Mouse (Mus musculus) macrophage (primary cell): ENCODE measurements around the gene Lysmd1. TPM values are rescaled to one million over a fixed set of nuclear protein-coding genes. Genes with fewer than 3 reads are reported as not detected.

ENCODE experiments used
- H3K27ac ChIP-seq: fragments of 350-480 bp; formaldehyde crosslinking; 2 replicates; pipeline ENCODE4 v1.9.0; 2021
- H3K36me3 ChIP-seq: fragments of 350-480 bp; formaldehyde crosslinking; 2 replicates; pipeline ENCODE4 v1.9.0; 2021; ENCODE audit errors: inconsistent target
- H3K4me3 ChIP-seq: fragments of 350-480 bp; formaldehyde crosslinking; 2 replicates; pipeline ENCODE4 v1.9.0; 2021; ENCODE audit errors: inconsistent target
- H3K79me2 ChIP-seq: fragments of 350-480 bp; formaldehyde crosslinking; 2 replicates; pipeline ENCODE4 v1.9.0; 2021; ENCODE audit errors: inconsistent target
- WGBS: methylation state at CpG from one replicate; pipeline ENCODE4 v1.1.7; 2026; ENCODE audit warnings: inconsistent platforms; ENCODE audit not compliant: missing documents; 5-methylcytosine and 5-hydroxymethylcytosine counted together
- polyA plus RNA-seq: library from polyadenylated mRNA; stranded (reverse); fragments of 250-400 nt; gene quantifications from 3 replicates; pipeline ENCODE4 v1.2.4, GENCODE M21; 2018; ENCODE audit warnings: inconsistent platforms

Lysmd1 gene
- polyA plus RNA-seq, 1 experiment from 2014 or later: 5.0 TPM

GRCm38 (mm10) chr3:95173256-95173949, 39.5 kb downstream of the Lysmd1 start:
- Histone ChIP-seq H3K79me2 (no peaks in the 10 kb centered on the region), H3K36me3 (no peaks in the 10 kb centered on the region), H3K27ac (no peak overlapping the region), H3K4me3 (no peak overlapping the region)
- 11% methylated on average over 57 of the region's 58 CpGs for WGBS

DNA sequence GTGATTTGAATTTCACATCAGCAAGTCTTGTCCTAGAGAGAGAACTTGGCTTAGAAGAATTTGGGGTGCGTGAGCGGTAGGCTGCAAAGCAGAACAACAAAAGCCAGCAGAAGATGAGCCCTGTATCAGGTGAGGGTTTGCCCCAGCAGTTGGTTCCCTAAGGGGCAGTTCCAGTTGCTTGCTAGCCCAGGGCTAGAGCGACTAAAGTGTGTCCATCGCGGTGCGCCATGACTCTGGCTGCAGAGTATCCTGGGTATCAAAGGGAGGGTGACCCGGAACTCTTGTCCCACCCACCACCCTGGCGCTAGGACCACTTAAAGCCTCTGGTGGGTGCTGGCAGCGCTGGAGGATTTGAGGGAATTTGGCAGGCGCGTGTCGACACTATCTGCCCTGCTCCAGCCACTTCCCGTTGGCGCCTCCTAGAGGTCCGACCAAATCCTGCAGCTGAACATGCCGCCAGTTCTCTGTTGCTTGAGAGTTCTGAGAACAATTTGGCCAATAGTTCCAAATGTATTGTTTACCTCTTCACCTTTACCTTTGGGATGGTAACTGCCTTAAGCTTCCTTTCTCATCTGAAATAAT, 40.2 kb downstream of the Lysmd1 start:
- Histone ChIP-seq H3K79me2 (no peaks in the 10 kb centered on the region), H3K27ac (no peak overlapping the region), H3K36me3 (no peaks in the 10 kb centered on the region), H3K4me3 (no peak overlapping the region)
- WGBS: 1% methylated on average over 16 of the region's 16 CpGs

DNA sequence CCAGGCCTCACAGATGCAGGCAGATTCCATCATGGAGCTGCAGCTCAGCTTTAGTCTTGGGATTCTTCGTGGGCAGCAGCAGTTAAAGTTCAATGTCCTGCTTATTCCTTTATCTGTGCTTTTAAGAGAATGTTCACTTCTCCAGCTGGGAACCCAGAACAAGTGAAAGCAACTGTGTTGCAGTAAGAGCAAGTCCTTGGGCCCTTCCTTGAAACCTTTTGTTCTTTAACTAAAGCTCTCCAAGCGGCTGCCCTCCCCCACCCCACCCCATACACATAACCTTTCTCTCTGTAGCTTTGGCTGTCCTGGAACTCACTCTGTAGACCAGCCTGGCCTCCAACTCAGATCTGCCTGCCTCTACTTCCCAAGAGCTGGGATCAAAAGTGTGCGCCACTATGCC, 42.6 kb downstream of the Lysmd1 start:
- Histone ChIP-seq H3K4me3 (no peak overlapping the region), H3K27ac (no peak overlapping the region), H3K79me2 (no peaks in the 10 kb centered on the region), H3K36me3 (no peaks in the 10 kb centered on the region)
- 90% methylated on average over 3 of the region's 3 CpGs for WGBS

- no peak overlapping the region for H3K27ac ChIP-seq
- H3K79me2 ChIP-seq: no peaks in the 10 kb centered on the region
- H3K36me3 ChIP-seq: no peaks in the 10 kb centered on the region
- WGBS: 84% methylated on average over 6 of the region's 6 CpGs
- no peak overlapping the region for H3K4me3 ChIP-seq
These were observed 43.7 kb downstream of the Lysmd1 start for GRCm38 (mm10) chr3:95177583-95177982.

DNA sequence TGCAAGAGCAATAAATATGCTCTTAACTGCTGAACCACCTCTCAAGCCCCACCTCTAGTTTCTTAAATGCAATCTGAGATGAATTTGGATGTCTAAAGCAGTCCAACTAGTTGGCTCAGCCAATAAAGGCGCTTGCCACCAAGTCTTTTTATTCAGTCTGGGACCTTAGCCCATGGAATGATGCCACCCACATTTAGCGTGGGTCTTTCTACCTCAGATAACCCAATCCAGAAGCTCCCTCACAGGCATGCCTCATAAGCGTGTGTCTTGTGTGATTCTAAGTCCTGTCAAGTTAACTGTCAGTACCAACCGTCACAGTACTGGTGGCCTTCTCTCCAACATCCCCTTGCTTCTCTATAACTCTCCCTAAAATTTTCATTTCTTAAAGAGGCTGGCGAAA, 45.1 kb downstream of the Lysmd1 start:
- peaks cover 1% of the 10 kb centered on the region; the same call in 1 of the 2 replicates for H3K36me3 ChIP-seq
- WGBS: 94% methylated on average over 5 of the region's 5 CpGs
- H3K79me2 ChIP-seq: no peaks in the 10 kb centered on the region
- H3K4me3 ChIP-seq: no peak overlapping the region
- no peak overlapping the region for H3K27ac ChIP-seq

DNA sequence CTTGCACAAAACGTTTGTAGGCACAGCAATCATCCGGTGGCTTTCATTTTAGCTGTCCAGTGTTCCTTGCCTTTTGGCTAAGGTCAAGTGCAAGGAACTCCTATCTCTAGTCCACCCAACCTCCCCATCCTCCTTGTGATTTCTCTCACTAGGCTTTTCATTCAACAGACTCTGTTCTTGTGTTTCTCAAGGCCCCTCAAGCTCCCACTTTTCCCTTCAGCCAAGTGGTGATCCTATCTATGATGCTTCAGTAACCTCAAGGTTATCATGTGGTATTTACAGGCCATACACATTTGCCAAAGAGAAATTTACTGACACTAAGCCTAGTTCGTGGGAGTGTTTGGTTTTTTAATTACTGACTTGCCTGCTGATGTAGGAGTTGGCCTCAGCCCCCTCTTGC, 46.0 kb downstream of the Lysmd1 start:
- no peak overlapping the region for H3K4me3 ChIP-seq
- no peaks in the 10 kb centered on the region for H3K79me2 ChIP-seq
- 78% methylated on average over 3 of the region's 3 CpGs for whole genome bisulfite sequencing
- H3K36me3 ChIP-seq: peaks cover 9% of the 10 kb centered on the region
- no peak overlapping the region for H3K27ac ChIP-seq

DNA sequence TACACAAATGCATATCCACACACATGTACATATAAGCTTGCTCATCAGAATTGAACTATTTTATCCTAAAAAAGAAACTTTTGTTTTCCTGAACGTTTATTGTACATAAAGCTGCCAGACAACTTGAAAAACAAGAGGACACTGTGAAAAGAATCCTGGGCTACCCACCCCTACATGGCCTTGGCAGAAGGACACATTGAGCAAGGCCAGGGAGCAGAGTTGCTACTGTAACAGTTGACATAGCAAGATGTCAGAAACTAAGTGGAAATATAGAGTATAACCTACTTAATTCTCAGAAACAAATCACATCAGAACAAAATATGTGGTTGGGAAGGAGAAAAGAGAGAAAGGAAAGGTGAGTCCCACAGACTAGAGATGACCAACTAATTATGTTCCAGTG, 48.0 kb downstream of the Lysmd1 start:
- peaks cover 26% of the 10 kb centered on the region for H3K36me3 ChIP-seq
- 100% methylated on average over 1 of the region's 1 CpGs for WGBS

DNA sequence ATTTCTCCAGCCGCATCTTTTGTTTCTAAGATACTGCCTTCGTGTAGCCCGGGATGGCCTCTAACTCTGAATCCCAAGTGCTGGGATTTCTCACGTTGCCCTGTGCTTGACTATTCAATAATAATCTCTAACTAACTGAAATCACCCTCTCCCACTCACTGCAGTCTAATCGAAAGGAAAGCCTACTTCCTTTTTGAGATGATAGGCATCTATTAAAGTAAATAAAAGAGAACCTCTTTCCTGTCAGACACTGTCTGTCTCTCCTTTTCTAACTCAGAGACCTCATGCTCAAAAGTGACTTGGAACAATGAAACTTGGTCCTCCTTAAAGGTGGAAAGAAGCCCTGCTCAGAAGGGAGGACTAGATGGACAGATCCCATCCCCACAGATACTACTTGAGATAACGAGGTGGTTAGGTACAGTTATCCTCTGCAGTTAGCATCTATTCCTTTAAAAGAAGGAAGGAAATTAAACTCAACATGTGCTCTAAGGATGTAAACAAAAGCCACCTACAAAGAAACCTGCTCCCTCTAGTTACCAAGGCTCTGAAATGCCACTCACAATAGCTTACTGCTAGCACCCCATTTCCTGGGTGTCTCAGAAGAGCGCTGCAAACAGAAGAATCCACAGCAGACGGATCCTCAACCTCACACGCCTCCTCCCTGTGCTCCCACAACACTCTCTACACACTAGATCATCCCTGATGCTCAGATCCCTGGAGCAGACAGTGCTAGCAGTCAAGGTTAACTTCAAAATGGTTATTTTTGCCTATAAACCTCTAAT, 51.1 kb downstream of the Lysmd1 start:
- no peak overlapping the region for H3K4me3 ChIP-seq
- H3K27ac ChIP-seq: no peak overlapping the region
- H3K79me2 ChIP-seq: no peaks in the 10 kb centered on the region
- H3K36me3 ChIP-seq: peaks cover 57% of the 10 kb centered on the region
- WGBS: 67% methylated on average over 9 of the region's 9 CpGs

More for the DNA sequence above, 48.0 kb downstream of the Lysmd1 start:
- H3K79me2 ChIP-seq: no peaks in the 10 kb centered on the region
- H3K4me3 ChIP-seq: no peak overlapping the region
- H3K27ac ChIP-seq: no peak overlapping the region

- Histone ChIP-seq H3K4me3 (no peak overlapping the region), H3K36me3 (peaks cover 62% of the 10 kb centered on the region), H3K27ac (no peak overlapping the region), H3K79me2 (no peaks in the 10 kb centered on the region)
- WGBS: 92% methylated on average over 2 of the region's 2 CpGs
These were observed 52.2 kb downstream of the Lysmd1 start for GRCm38 (mm10) chr3:95186100-95186499.

- no peaks in the 10 kb centered on the region for H3K79me2 ChIP-seq
- H3K27ac ChIP-seq: no peak overlapping the region
- no peak overlapping the region for H3K4me3 ChIP-seq
- H3K36me3 ChIP-seq: peaks cover 62% of the 10 kb centered on the region
- WGBS: 99% methylated on average over 6 of the region's 6 CpGs
These were observed 53.0 kb downstream of the Lysmd1 start for GRCm38 (mm10) chr3:95186888-95187287.

Other genes with a start within 250 kb of the Lysmd1 start
- 61.3 to 218 TPM (median 156 TPM) in 3 replicates for gene Psmb4, start 247.1 kb upstream of the Lysmd1 start, polyA plus RNA-seq
- 12.8 to 25.0 TPM (median 14.3 TPM) in 3 replicates for gene Selenbp1, start 201.0 kb upstream of the Lysmd1 start, polyA plus RNA-seq
- gene Rfx5, start 180.0 kb upstream of the Lysmd1 start, polyA plus RNA-seq: 5.6 to 8.0 TPM (median 7.2 TPM) in 3 replicates
- 39.8 to 61.5 TPM (median 51.3 TPM) in 3 replicates for gene Pi4kb, start 159.4 kb upstream of the Lysmd1 start, polyA plus RNA-seq
- gene Zfp687, start 118.6 kb upstream of the Lysmd1 start, polyA plus RNA-seq: 8.3 to 8.9 TPM (median 8.9 TPM) in 3 replicates
- 102 to 143 TPM (median 138 TPM) in 3 replicates for gene Psmd4, start 91.5 kb upstream of the Lysmd1 start, polyA plus RNA-seq
- 16.2 to 19.1 TPM (median 17.0 TPM) in 3 replicates for gene Pip5k1a, start 27.2 kb upstream of the Lysmd1 start, polyA plus RNA-seq
- 43.0 to 54.7 TPM (median 43.9 TPM) in 3 replicates for gene Vps72, start 23.1 kb upstream of the Lysmd1 start, polyA plus RNA-seq
- gene Tmod4, start 9.6 kb upstream of the Lysmd1 start, polyA plus RNA-seq: not detected in 3 replicates
- gene Scnm1, start 77 bp upstream of the Lysmd1 start, polyA plus RNA-seq: 24.9 to 62.9 TPM (median 34.6 TPM) in 3 replicates
- 63.7 to 188 TPM (median 64.6 TPM) in 3 replicates for gene Tnfaip8l2, start 8.3 kb downstream of the Lysmd1 start, polyA plus RNA-seq
- 0.09 to 0.48 TPM in 2 of 3 replicates, not detected in the other for gene Sema6c, start 26.4 kb downstream of the Lysmd1 start, polyA plus RNA-seq
- 13.5 to 15.9 TPM (median 13.5 TPM) in 3 replicates for gene Gabpb2, start 83.8 kb downstream of the Lysmd1 start, polyA plus RNA-seq
- gene Cdc42se1, start 94.6 kb downstream of the Lysmd1 start, polyA plus RNA-seq: 76.1 to 100 TPM (median 91.6 TPM) in 3 replicates
- 13.2 to 18.6 TPM (median 17.4 TPM) in 3 replicates for gene Mllt11, start 98.1 kb downstream of the Lysmd1 start, polyA plus RNA-seq
- 0.16 to 0.29 TPM in 2 of 3 replicates, not detected in the other for gene Gm128, start 107.5 kb downstream of the Lysmd1 start, polyA plus RNA-seq
- gene Bnipl, start 117.1 kb downstream of the Lysmd1 start, polyA plus RNA-seq: not detected in 3 replicates
- 99.7 to 130 TPM (median 126 TPM) in 3 replicates for gene Mindy1, start 147.3 kb downstream of the Lysmd1 start, polyA plus RNA-seq
- gene Prune1, start 148.0 kb downstream of the Lysmd1 start, polyA plus RNA-seq: 16.7 to 27.9 TPM (median 19.2 TPM) in 3 replicates
- 4.7 to 5.1 TPM (median 4.8 TPM) in 3 replicates for gene Anxa9, start 173.1 kb downstream of the Lysmd1 start, polyA plus RNA-seq
- 216 to 338 TPM (median 252 TPM) in 3 replicates for gene Cers2, start 180.7 kb downstream of the Lysmd1 start, polyA plus RNA-seq
- 27.7 to 32.3 TPM (median 28.3 TPM) in 3 replicates for gene Setdb1, start 223.1 kb downstream of the Lysmd1 start, polyA plus RNA-seq